Mouse (Mus musculus) lung, embryonic 14.5 days (tissue): ENCODE measurements around the gene Aqp1. TPM values are rescaled to one million over a fixed set of nuclear protein-coding genes. Genes with fewer than 3 reads are reported as not detected.
A peak's percentile ranks its signal among the peaks of the same experiment; 100 is the strongest.

ENCODE experiments used
- ATAC-seq: fragments of 200-750 bp; cut with Nextera tagmentation; 2 replicates; pipeline ENCODE4 v1.8.0; 2017; ENCODE audit warnings: mild to moderate bottlenecking, moderate TSS enrichment, moderate library complexity; ENCODE audit not compliant: insufficient read depth
- DNase-seq: peaks from one replicate; pipeline ENCODE4 v3.0.0-alpha.2; 2015
- H3K27ac ChIP-seq: fragments of 300-500 bp; sonication (generic); 2 replicates; pipeline ENCODE4 v1.5.1; 2014; ENCODE audit warnings: low read depth, mild to moderate bottlenecking, moderate library complexity
- H3K27me3 ChIP-seq: fragments of 300-500 bp; sonication (generic); 2 replicates; pipeline ENCODE4 v1.6.1; 2014; ENCODE audit warnings: low read length, control low read depth; ENCODE audit not compliant: insufficient read depth
- H3K36me3 ChIP-seq: fragments of 300-500 bp; sonication (generic); 2 replicates; pipeline ENCODE4 v1.6.1; 2014; ENCODE audit warnings: control low read depth; ENCODE audit not compliant: insufficient read depth
- H3K4me1 ChIP-seq: fragments of 300-500 bp; sonication (generic); 2 replicates; pipeline ENCODE4 v1.6.1; 2014; ENCODE audit warnings: antibody characterized with exemption, control low read depth; ENCODE audit not compliant: insufficient read depth
- H3K4me2 ChIP-seq: fragments of 300-500 bp; sonication (generic); 2 replicates; pipeline ENCODE4 v1.6.1; 2014; ENCODE audit warnings: mild to moderate bottlenecking
- H3K4me3 ChIP-seq: fragments of 300-500 bp; sonication (generic); 2 replicates; pipeline ENCODE4 v1.5.1; 2014; ENCODE audit warnings: low read depth, low read length
- H3K9ac ChIP-seq: fragments of 300-500 bp; sonication (generic); 2 replicates; pipeline ENCODE4 v1.6.1; 2014
- H3K9me3 ChIP-seq: fragments of 300-500 bp; sonication (generic); 2 replicates; pipeline ENCODE4 v1.6.1; 2016; ENCODE audit warnings: low read depth, low read length, control low read depth
- CTCF ChIP-seq: IDR thresholded peaks from 2 replicates; pipeline ENCODE4 v1.5.1; 2016; ENCODE audit warnings: antibody characterized with exemption, low read depth
- WGBS: fragments of 180-500 bp; shearing (Covaris S2); extraction: QIAGEN DNeasy Blood & Tissue Kit; methylation state at CpG from one replicate; pipeline ENCODE4 v1.1.7; 2014; 5-methylcytosine and 5-hydroxymethylcytosine counted together
- polyA plus RNA-seq: library from polyadenylated mRNA; unstranded; fragments of >200 nt; fragmentation: Nextera tagmentation; extraction: Ambion mirVana; gene quantifications from 2 replicates; pipeline ENCODE4 v1.2.1, GENCODE M21; 2014

Gene Aqp1
- polyA plus RNA-seq, 1 experiment from 2014 or later: 4.4 TPM

DNA sequence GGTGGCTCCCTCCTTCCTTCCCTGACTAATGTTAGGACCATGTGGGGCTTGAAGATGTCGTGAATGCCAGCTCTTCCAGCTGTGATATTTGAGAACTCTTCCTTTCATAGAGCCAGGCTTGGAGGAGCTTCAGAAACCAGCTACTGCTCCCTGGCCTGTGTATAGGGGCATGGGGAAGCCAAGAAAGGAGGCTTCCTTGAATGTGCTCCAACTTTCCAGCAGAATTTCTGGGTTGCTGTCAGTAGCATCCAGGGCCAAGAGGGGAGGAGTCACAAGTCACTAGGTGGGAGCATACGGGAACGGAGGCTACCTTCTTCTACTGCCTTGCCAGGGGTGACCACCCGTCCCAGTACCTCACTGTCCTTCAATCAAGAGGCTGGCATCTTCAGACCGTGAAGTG, 40.3 kb downstream of the Aqp1 start:
- DNase-seq (no peak), ATAC-seq (no peak)
- H3K4me3 ChIP-seq: no peak overlapping the region
- TF ChIP-seq CTCF: no peak
- no peak overlapping the region for H3K9ac ChIP-seq
- no peak overlapping the region for H3K4me2 ChIP-seq
- 57% methylated on average over 5 of the region's 5 CpGs for WGBS
- H3K9me3 ChIP-seq: no peaks in the 10 kb centered on the region
- no peak overlapping the region for H3K27ac ChIP-seq
- no peaks in the 10 kb centered on the region for H3K27me3 ChIP-seq
- H3K4me1 ChIP-seq: no peaks in the 10 kb centered on the region
- H3K36me3 ChIP-seq: no peaks in the 10 kb centered on the region

DNA sequence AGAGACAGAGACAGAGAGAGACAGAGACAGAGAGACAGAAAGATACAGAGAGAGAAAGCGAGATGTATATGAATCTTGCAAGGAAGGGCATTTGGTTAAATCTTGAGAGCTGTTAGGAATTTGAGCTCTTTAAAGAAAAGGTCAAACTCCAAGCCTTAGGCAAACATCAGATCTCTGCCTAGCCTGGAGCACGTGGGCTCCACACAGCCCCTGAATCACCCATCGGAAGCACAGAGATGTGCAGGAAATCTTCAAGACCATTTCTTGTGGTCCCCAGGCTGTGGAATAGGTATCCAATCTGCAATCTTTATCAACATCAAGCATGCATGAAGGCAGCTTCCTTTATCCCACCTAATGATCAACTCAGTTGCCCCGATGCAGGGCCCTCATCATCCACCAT, 41.2 kb downstream of the Aqp1 start:
- ATAC-seq: no peak
- no peak for TF ChIP-seq CTCF
- H3K9me3 ChIP-seq: no peaks in the 10 kb centered on the region
- no peaks in the 10 kb centered on the region for H3K4me1 ChIP-seq
- no peak for DNase-seq
- no peak overlapping the region for H3K4me3 ChIP-seq
- H3K9ac ChIP-seq: no peak overlapping the region
- H3K36me3 ChIP-seq: no peaks in the 10 kb centered on the region
- no peak overlapping the region for H3K4me2 ChIP-seq
- WGBS: 62% methylated on average over 4 of the region's 4 CpGs
- H3K27me3 ChIP-seq: no peaks in the 10 kb centered on the region
- no peak overlapping the region for H3K27ac ChIP-seq

GRCm38 (mm10) chr6:55379641-55380335, 43.6 kb downstream of the Aqp1 start:
- Histone ChIP-seq H3K4me2 (no peak overlapping the region), H3K4me1 (no peaks in the 10 kb centered on the region), H3K27ac (no peak overlapping the region), H3K9me3 (no peaks in the 10 kb centered on the region), H3K36me3 (no peaks in the 10 kb centered on the region), H3K9ac (no peak overlapping the region), H3K4me3 (no peak overlapping the region), H3K27me3 (no peaks in the 10 kb centered on the region)
- 34% methylated on average over 3 of the region's 3 CpGs for WGBS
- ATAC-seq (no peak; the same call in 1 of the 2 replicates), DNase-seq (peak; percentile 70)
- TF ChIP-seq CTCF: peak; percentile 77

DNA sequence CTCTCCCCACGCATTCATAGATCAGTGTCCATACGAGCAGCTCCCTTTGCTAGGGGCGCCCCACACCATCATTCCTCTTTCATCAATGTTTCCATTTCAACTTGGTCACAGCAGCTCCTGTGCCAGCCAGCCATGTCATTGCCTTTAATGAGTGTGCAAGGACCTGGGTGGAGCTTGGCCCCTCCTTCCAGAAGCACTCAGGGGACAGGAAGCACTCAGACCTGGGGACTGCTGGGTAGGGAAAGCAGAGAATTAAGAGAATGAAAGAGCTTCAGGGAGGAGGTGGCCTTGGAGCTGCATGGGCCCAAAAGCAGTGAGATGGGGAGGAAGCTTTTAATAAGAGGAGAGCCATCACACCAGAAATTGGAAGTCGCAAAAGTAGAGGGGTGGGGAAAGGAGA, 45.7 kb downstream of the Aqp1 start:
- ATAC-seq (no peak), DNase-seq (no peak)
- Histone ChIP-seq H3K27ac (no peak overlapping the region), H3K4me3 (no peak overlapping the region), H3K4me1 (no peaks in the 10 kb centered on the region), H3K27me3 (no peaks in the 10 kb centered on the region), H3K9me3 (no peaks in the 10 kb centered on the region), H3K4me2 (no peak overlapping the region), H3K9ac (no peak overlapping the region), H3K36me3 (no peaks in the 10 kb centered on the region)
- no peak for TF ChIP-seq CTCF
- WGBS: 80% methylated on average over 4 of the region's 4 CpGs

DNA sequence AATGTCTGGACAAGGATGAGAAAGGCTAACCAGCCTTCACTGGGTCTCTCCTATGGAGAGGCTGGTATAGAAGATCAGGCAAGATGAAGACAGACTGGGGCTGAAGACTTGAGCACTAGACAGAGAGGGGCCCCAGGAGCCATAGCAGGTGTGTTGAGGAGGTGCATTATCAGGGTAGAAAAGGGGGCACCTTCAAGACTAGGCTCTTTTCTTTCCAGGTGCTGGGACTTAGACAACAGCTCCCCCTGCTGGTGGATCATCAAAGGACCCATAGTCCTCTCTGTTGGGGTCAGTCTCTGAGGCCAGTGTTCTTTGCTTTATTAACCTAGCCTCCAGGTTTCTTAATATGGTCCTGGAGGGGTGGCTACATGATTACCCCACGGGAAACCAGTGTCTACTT, 47.7 kb downstream of the Aqp1 start:
- Histone ChIP-seq H3K4me2 (no peak overlapping the region), H3K27me3 (no peaks in the 10 kb centered on the region), H3K9me3 (no peaks in the 10 kb centered on the region), H3K4me3 (no peak overlapping the region), H3K36me3 (no peaks in the 10 kb centered on the region), H3K27ac (no peak overlapping the region), H3K4me1 (no peaks in the 10 kb centered on the region), H3K9ac (no peak overlapping the region)
- DNase-seq (peak; percentile 80), ATAC-seq (peak; percentile 64; the same call in 1 of the 2 replicates)
- peak; percentile 87 for TF ChIP-seq CTCF
- 9% methylated on average over 1 of the region's 1 CpGs for WGBS

DNA sequence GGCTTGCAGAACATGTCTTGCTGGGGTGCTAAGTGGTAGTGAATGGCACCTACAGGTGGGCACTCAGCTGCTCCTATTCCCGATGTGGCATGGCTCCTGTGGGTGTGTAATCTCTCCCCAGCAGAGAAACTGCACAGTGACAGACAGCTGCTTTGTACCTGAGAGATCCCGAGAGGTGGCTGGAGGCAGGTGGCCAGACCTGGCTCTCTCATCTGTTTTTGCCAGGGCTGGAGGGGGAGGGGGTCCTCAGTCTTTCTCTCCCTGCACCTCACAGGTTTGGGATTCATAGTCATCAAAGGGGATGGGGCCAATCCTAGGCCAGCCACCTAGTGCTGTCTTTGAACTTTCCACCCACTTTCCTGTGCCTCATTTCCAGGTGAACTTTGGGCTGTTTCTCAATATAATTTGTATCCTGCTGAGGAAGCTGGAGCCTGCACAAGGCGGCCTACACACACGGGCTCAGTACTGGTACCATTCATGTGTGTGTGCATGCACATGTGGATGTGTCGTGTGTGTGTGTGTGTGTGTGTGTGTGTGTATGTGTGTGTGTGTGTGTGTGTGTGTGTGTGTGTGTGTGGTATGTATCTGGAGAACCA, 48.2 kb downstream of the Aqp1 start:
- no peak overlapping the region for H3K27ac ChIP-seq
- no peaks in the 10 kb centered on the region for H3K9me3 ChIP-seq
- H3K27me3 ChIP-seq: no peaks in the 10 kb centered on the region
- ATAC-seq: no peak
- no peak overlapping the region for H3K4me2 ChIP-seq
- H3K4me1 ChIP-seq: no peaks in the 10 kb centered on the region
- WGBS: 60% methylated on average over 5 of the region's 5 CpGs
- H3K36me3 ChIP-seq: no peaks in the 10 kb centered on the region
- no peak for DNase-seq
- no peak overlapping the region for H3K9ac ChIP-seq
- no peak overlapping the region for H3K4me3 ChIP-seq
- no peak for TF ChIP-seq CTCF

- H3K36me3 ChIP-seq: no peaks in the 10 kb centered on the region
- H3K27ac ChIP-seq: no peak overlapping the region
- no peaks in the 10 kb centered on the region for H3K9me3 ChIP-seq
- WGBS: 37% methylated on average over 12 of the region's 12 CpGs
- no peak overlapping the region for H3K4me3 ChIP-seq
- no peak for TF ChIP-seq CTCF
- H3K9ac ChIP-seq: no peak overlapping the region
- no peaks in the 10 kb centered on the region; the same call in 1 of the 2 replicates for H3K27me3 ChIP-seq
- DNase-seq: no peak
- no peaks in the 10 kb centered on the region for H3K4me1 ChIP-seq
- no peak overlapping the region for H3K4me2 ChIP-seq
- ATAC-seq: no peak
Measured at GRCm38 (mm10) chr6:55388546-55389169, 52.4 kb downstream of the Aqp1 start.
